Mouse (Mus musculus): ENCODE data around the gene Icos. TPM values are rescaled to one million over a fixed set of nuclear protein-coding genes. Genes with fewer than 3 reads are reported as not detected.

Gene Icos
- polyA plus RNA-seq, 1 experiment from 2014 or later = 22.7 TPM

GRCm38 (mm10) chr1:61038223-61038622, 60.5 kb downstream of the Icos start:
- DNase-seq (ENCODE audit: low spot score) = no peak

- DNase-seq (ENCODE audit: low spot score) = no peak
These were observed 61.6 kb downstream of the Icos start for GRCm38 (mm10) chr1:61039310-61039709.

GRCm38 (mm10) chr1:61040401-61040800, 62.7 kb downstream of the Icos start:
- DNase-seq (ENCODE audit: low spot score) = no peak

GRCm38 (mm10) chr1:61042842-61043241, 65.1 kb downstream of the Icos start:
- no peak for DNase-seq (ENCODE audit: low spot score)

GRCm38 (mm10) chr1:61046055-61046705, 68.5 kb downstream of the Icos start:
- no peak for DNase-seq (ENCODE audit: low spot score)

- DNase-seq (ENCODE audit: low spot score) = no peak
These were observed 69.6 kb downstream of the Icos start for GRCm38 (mm10) chr1:61047336-61047735.

Other genes with a start within 250 kb of the Icos start
- gene Ctla4, start 90.9 kb upstream of the Icos start, polyA plus RNA-seq (2015; fragmentation: Nextera tagmentation; extraction: Ambion mirVana) = 11.3 and 12.9 TPM in 2 replicates